Mouse (Mus musculus): ENCODE results near the gene Sos2. TPM values are rescaled to one million over a fixed set of nuclear protein-coding genes. Genes with fewer than 3 reads are reported as not detected.

The Sos2 gene
- 7.6 and 11.9 TPM in 2 replicates for polyA plus RNA-seq (2015; fragmentation: Nextera tagmentation; extraction: Ambion mirVana)

DNA sequence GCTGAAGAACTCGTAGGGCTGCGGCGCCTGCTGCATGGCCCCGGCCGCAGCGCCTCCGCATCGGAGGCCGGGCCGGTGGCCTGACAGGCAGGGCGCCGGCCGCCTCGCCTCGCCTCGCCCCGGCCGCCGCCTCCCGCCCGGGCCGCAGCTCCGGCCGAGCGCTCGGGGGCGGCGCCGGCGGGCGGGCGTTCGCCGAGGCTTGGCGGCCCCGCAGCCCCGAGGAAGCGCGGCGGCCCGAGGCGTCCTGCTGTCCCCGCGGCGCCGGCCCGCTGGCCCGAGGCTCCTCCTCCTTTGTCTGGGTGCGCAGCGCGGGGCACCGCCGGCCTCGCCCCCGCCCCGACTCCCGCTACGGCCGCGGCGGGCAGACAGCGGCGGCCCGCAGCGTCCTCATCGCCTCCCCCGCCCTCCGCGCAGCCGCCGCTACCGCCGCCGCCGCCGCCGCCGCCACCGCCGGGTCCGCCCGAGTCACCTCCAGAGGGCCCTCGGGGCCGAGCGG lies at the start of gene Sos2:
Gene Sos2, minus strand, starts transcription at position 287 of the 496 bp plus-strand sequence.

GRCm38 (mm10) chr12:69724711-69725460 lies 43.2 kb upstream of the Sos2 start, which contains the start of the genes L2hgdh and Atp5s:
TSS of gene L2hgdh (minus strand) at chr12:69724873.
TSS of gene Atp5s (plus strand) at chr12:69724950.

DNA sequence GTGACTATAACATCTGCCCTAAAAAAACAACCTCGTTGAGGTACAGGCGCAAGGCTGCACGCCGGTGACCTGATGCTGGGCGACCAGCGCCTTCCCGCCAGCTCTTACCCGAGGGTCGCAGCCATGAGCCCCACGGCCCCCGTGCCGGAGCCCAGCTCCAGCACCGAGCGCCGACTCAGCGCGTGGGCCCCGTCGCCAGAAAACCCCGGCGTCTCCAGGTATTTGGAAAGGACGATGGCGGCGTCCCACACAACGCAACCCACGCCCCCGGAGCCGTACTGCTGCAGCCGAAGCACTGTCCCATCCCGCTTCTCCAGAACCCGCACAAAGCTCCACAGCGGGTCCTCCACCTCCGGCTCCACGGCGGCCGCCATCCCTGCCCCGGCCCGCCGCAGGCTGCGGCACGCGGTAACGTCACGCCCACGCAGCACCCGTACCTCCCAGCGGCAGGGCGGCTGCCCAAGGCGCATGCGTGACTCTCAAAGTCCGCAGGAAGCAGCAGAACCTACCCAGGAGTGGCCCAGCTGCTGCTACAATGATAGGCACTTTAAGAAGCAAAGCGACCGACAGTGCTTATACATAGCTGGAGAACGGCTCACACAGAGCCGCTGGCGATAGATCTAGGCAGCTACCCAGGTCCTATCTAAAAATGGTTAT lies 98.9 kb downstream of the Sos2 start, which contains the start of gene Vcpkmt:
Gene Vcpkmt, minus strand, starts transcription at position 416 of the 657 bp plus-strand sequence.

Small RNA genes within 50 kb of the gene (microRNA-seq; reads per million reads assigned to microRNA genes)
- gene Gm23018 (ENCODE audit: borderline replicate concordance, insufficient number of aligned reads): not detected

Other genes starting within 250 kb of the Sos2 start
- gene Vcpkmt, start 98.8 kb downstream of the Sos2 start, polyA plus RNA-seq (2015; fragmentation: Nextera tagmentation; extraction: Ambion mirVana): 23.3 and 24.3 TPM in 2 replicates
- 5.7 and 11.7 TPM in 2 replicates for gene L2hgdh, start 43.0 kb upstream of the Sos2 start, polyA plus RNA-seq (2015; fragmentation: Nextera tagmentation; extraction: Ambion mirVana)
- gene Atp5s, start 43.1 kb upstream of the Sos2 start, polyA plus RNA-seq (2015; fragmentation: Nextera tagmentation; extraction: Ambion mirVana): 25.7 and 35.6 TPM in 2 replicates
- 2.7 and 3.1 TPM in 2 replicates for gene Cdkl1, start 109.4 kb upstream of the Sos2 start, polyA plus RNA-seq (2015; fragmentation: Nextera tagmentation; extraction: Ambion mirVana)
- gene Atl1, start 210.8 kb upstream of the Sos2 start, polyA plus RNA-seq (2015; fragmentation: Nextera tagmentation; extraction: Ambion mirVana): 13.4 and 24.9 TPM in 2 replicates
- 17.3 and 22.8 TPM in 2 replicates for gene Map4k5, start 211.3 kb upstream of the Sos2 start, polyA plus RNA-seq (2015; fragmentation: Nextera tagmentation; extraction: Ambion mirVana)

Data from adrenal gland, postnatal 0 days (tissue).